Mouse (Mus musculus) midbrain, embryonic 13.5 days (tissue): Measurements from ENCODE around the gene Ndp. TPM values are rescaled to one million over a fixed set of nuclear protein-coding genes. Genes with fewer than 3 reads are reported as not detected.

Source experiments
- ATAC-seq: fragments of 200-750 bp; cut with Nextera tagmentation; 2 replicates; pipeline ENCODE4 v1.8.0; 2017; ENCODE audit warnings: mild to moderate bottlenecking, moderate TSS enrichment, moderate library complexity
- H3K27ac ChIP-seq: fragments of 300-500 bp; sonication (generic); 2 replicates; pipeline ENCODE4 v1.5.1; 2015; ENCODE audit warnings: inconsistent platforms, mild to moderate bottlenecking, moderate library complexity
- H3K27me3 ChIP-seq: fragments of 300-500 bp; sonication (generic); 2 replicates; pipeline ENCODE4 v1.6.1; 2015; ENCODE audit warnings: mild to moderate bottlenecking, inconsistent platforms
- H3K36me3 ChIP-seq: fragments of 300-500 bp; sonication (generic); 2 replicates; pipeline ENCODE4 v1.6.1; 2015; ENCODE audit warnings: mild to moderate bottlenecking, inconsistent platforms
- H3K4me1 ChIP-seq: fragments of 300-500 bp; sonication (generic); replicated peaks from 2 replicates; pipeline ENCODE4 v1.6.1; 2015; ENCODE audit warnings: inconsistent platforms
- H3K4me2 ChIP-seq: fragments of 300-500 bp; sonication (generic); replicated peaks from 2 replicates; pipeline ENCODE4 v1.6.1; 2015; ENCODE audit warnings: moderate library complexity, mild to moderate bottlenecking, inconsistent platforms
- H3K4me3 ChIP-seq: fragments of 300-500 bp; sonication (generic); replicated peaks from 2 replicates; pipeline ENCODE4 v1.5.1; 2015; ENCODE audit warnings: mild to moderate bottlenecking, inconsistent platforms
- H3K9ac ChIP-seq: fragments of 300-500 bp; sonication (generic); replicated peaks from 2 replicates; pipeline ENCODE4 v1.6.1; 2015; ENCODE audit warnings: mild to moderate bottlenecking, inconsistent platforms
- H3K9me3 ChIP-seq: fragments of 300-500 bp; sonication (generic); 2 replicates; pipeline ENCODE4 v1.6.1; 2016; ENCODE audit warnings: mild to moderate bottlenecking, inconsistent platforms
- WGBS: fragments of 180-500 bp; shearing (Covaris S2); methylation state at CpG from one replicate; pipeline ENCODE4 v1.1.7; 2015; 5-methylcytosine and 5-hydroxymethylcytosine counted together
- polyA plus RNA-seq: library from polyadenylated mRNA; unstranded; fragments of >200 nt; fragmentation: Nextera tagmentation; extraction: Ambion mirVana; gene quantifications from 2 replicates; pipeline ENCODE4 v1.2.1, GENCODE M21; 2015

Gene Ndp
- polyA plus RNA-seq, 1 experiment from 2014 or later: 7.3 TPM

DNA sequence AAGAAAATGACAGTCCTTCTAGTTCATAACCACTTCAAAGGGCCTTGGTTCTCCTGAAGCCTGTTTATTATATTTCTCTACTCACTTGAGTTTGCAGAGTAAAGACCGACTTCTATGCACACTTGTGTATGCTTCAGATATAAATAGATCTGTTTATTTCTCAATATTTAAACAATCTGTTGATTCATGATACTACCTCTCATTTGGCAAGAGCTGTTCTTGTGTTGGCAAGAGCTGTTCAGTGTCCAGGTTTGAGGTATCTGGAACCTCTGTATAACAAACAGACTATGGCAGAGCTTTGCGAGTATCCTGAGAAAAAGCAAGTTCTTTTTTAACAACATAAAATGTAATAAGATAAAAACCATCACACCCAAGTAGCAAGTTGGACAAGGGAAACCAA lies 65.5 kb downstream of the Ndp start:
- Histone ChIP-seq H3K36me3 (no peaks in the 10 kb centered on the region), H3K27ac (no peak overlapping the region)
- WGBS: 92% methylated on average over 2 of the region's 2 CpGs

DNA sequence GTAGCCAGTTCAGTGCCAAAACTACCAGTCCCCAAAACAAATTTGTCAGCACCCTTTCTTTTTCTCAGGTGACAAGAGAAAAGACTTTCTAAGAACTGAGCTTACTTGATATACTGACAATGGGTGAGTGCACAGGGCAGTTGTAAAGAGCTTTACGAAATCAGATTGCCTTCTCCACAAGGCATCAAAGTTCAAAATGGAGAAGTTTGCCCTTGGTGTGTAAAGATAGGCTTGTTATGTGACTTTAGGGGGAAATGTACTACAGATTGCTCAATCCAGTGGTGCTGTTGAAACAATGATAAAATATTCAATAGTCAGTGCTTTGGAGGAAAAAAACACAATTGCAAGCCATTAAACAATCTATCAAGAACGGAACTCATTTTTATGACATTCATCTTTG lies 70.1 kb downstream of the Ndp start:
- Histone ChIP-seq H3K36me3 (no peaks in the 10 kb centered on the region), H3K4me3 (no peak overlapping the region), H3K4me1 (no peaks in the 10 kb centered on the region), H3K4me2 (no peak overlapping the region), H3K27me3 (no peaks in the 10 kb centered on the region), H3K27ac (no peak overlapping the region), H3K9ac (no peak overlapping the region), H3K9me3 (no peaks in the 10 kb centered on the region)
- no peak for ATAC-seq
- 79% methylated on average over 2 of the region's 2 CpGs for WGBS

More for the DNA sequence above, 65.5 kb downstream of the Ndp start:
- H3K4me3 ChIP-seq: no peak overlapping the region
- no peak overlapping the region for H3K4me2 ChIP-seq
- H3K27me3 ChIP-seq: no peaks in the 10 kb centered on the region
- no peak overlapping the region for H3K9ac ChIP-seq
- H3K4me1 ChIP-seq: no peaks in the 10 kb centered on the region
- no peak for ATAC-seq
- no peaks in the 10 kb centered on the region for H3K9me3 ChIP-seq

GRCm38 (mm10) chrX:16837293-16837692 lies 74.3 kb downstream of the Ndp start:
- H3K4me1 ChIP-seq: no peaks in the 10 kb centered on the region
- no peaks in the 10 kb centered on the region for H3K9me3 ChIP-seq
- no peaks in the 10 kb centered on the region for H3K27me3 ChIP-seq
- H3K27ac ChIP-seq: no peak overlapping the region
- 94% methylated on average over 1 of the region's 1 CpGs for WGBS
- H3K4me2 ChIP-seq: no peak overlapping the region
- no peak for ATAC-seq
- no peak overlapping the region for H3K9ac ChIP-seq
- no peak overlapping the region for H3K4me3 ChIP-seq
- H3K36me3 ChIP-seq: no peaks in the 10 kb centered on the region

GRCm38 (mm10) chrX:16836488-16837082 lies 75.0 kb downstream of the Ndp start:
- no peak overlapping the region for H3K4me2 ChIP-seq
- no peaks in the 10 kb centered on the region for H3K27me3 ChIP-seq
- no peaks in the 10 kb centered on the region for H3K9me3 ChIP-seq
- no peaks in the 10 kb centered on the region for H3K36me3 ChIP-seq
- H3K4me3 ChIP-seq: no peak overlapping the region
- H3K27ac ChIP-seq: no peak overlapping the region
- no peaks in the 10 kb centered on the region for H3K4me1 ChIP-seq
- H3K9ac ChIP-seq: no peak overlapping the region
- ATAC-seq: no peak

Other genes starting within 250 kb of the Ndp start
- 2.5 TPM in 2 replicates for gene Maob, start 94.4 kb downstream of the Ndp start, polyA plus RNA-seq